Mouse (Mus musculus): Measurements from ENCODE around the gene Emc8. TPM values are rescaled to one million over a fixed set of nuclear protein-coding genes. Genes with fewer than 3 reads are reported as not detected.

Emc8 gene
- total RNA-seq (2021): 10 to 100 TPM; 74.1 to 85.4 TPM
- long read RNA-seq, experiment 1, full-length matches to known transcripts: 44 of 58 reads
- long read RNA-seq, experiment 1, partial matches to known transcripts: 0 of 58 reads
- long read RNA-seq, experiment 1, other reads (novel, unspliced or antisense): 14 of 58 reads
- long read RNA-seq, experiment 2, full-length matches to known transcripts: 70 of 87 reads
- long read RNA-seq, experiment 2, partial matches to known transcripts: 8 of 87 reads
- long read RNA-seq, experiment 2, other reads (novel, unspliced or antisense): 9 of 87 reads

DNA sequence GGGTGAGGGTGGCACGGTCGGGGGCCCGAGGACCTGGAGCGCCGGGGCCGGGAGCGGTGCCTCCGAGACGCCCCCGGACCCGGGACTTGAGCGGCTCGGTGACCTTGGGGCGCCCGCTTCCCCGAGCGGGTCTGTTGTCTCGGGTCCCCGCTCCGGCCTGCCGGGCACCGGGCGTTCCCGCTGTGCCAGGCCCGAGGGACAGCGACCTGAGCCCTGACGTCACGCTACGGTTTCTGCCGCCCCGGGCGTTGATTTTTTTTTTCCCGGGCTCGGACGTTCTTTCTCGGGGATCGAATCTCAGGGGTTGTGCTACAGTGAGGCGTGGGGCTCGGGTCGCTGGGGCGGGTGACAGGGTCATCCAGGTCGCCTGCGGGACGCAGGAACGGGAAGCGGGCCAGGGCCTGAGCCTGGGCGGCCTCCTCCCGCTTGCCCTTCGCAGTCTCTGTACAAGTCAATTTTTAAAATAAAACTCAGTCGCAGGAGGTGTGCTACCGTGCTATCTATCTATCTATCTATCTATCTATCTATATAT lies at the start of gene Emc8:
Gene Emc8 (minus strand): TSS at position 200 of the 532 bp plus-strand sequence.
- no peak for DNase-seq (ENCODE audit: low spot score in 2 of 2)
- H3K4me3 ChIP-seq: peak within 1 kb of the TSS; percentile 100
- H3K27ac ChIP-seq: peak within 1 kb of the TSS; percentile 97
- TF ChIP-seq CTCF (conservative IDR thresholded peaks at IDR 0.05): no peak

DNA sequence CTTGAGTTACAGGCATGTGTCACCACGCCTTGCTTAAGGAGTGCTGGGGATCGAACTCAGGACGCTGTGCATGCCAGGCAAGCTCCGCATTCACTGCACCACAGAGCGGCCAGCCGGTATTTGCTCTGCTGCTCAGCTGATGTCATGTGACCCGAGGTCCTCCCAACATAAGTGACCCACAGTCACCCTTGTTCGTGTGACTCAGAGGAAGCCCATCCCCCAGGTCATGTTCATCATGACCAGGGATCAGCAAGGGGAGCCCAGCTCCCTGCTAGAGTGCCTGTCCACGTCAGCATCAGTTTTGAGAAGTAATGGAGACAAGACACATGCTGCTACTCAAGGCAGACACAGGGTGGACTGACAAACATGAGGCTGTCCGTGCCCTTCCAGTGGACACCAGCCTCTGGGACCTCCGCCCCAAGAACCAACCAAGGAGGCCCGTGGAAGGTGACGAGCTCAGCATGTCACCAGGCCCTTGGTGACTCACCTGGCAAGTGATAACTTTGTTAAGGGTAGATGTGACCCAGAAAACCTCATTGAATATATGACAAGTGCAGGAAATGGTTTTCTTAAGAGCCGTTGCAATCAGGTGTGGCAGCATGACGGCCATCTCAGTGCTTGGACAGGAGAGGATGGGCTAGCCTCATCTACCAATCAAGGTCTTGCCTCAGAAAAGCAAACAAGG lies 47.8 kb upstream of the Emc8 start:
- no peak overlapping the region for H3K4me3 ChIP-seq
- no peak overlapping the region for H3K27ac ChIP-seq
- no peak for DNase-seq (ENCODE audit: low spot score in 2 of 2)
- no peak for TF ChIP-seq CTCF (conservative IDR thresholded peaks at IDR 0.05)

DNA sequence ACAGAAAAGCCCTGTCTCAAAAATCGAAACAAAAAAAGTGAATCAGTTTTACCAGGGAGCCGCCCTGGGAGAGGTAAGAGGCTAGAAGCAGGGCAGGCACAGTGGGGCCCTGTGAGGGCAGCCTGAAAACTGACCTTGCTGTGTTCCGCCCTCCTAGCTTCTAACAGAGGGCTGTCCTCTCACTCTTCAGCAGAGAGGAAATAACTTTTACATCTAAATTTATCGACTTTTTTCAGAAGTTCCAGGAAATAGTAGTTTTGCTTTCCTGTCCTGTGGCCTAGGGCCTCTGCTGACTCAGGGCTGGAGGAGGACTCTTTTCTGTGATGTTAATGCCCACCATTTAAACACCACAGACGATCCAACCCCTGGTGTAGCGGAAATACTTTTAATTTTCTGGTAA lies 46.8 kb upstream of the Emc8 start:
- DNase-seq (ENCODE audit: low spot score in 2 of 2): no peak
- H3K4me3 ChIP-seq: no peak overlapping the region
- H3K27ac ChIP-seq: no peak overlapping the region
- no peak for TF ChIP-seq CTCF (conservative IDR thresholded peaks at IDR 0.05)

DNA sequence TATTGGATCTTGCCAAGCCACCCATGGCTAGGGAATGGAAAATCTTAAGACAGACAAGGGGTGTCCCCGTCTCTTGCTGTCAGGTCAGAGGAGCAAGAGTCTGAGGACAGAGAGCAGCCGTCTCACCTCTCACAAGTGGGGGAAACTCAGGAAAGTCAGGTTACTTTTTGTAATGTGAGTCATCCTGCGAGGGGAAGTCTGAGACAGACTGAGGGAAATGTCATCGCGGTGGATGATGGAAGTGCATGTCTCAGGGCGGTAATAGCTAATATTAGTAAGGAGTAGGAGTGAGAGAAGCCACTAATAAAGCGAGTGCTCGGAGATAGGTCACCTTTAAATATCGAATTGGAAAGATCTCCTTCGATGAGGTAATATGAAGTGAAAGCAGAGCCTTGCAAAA lies 40.8 kb upstream of the Emc8 start:
- H3K4me3 ChIP-seq: no peak overlapping the region
- H3K27ac ChIP-seq: no peak overlapping the region
- DNase-seq (ENCODE audit: low spot score in 2 of 2): no peak
- TF ChIP-seq CTCF (conservative IDR thresholded peaks at IDR 0.05): no peak

DNA sequence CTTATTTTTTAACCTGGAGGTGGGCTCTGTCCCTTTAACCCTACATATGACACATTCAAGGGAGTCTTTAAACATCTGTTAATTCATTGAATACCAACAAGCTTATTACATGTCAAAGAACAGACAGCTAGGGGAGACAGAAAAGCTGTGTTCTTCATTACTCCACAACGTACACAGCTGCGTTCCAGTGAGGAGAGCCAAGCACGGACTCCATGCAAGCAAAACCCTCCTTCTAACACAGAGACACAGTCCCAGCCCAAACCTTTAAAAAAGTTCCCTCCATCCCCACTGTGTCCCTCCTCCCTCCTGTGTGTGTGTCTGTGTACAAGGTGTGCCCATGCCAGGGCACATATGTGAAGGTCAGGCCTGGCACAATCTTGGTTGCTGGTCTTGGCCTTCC lies 37.8 kb upstream of the Emc8 start:
- Histone ChIP-seq H3K4me3 (no peak overlapping the region), H3K27ac (no peak overlapping the region)
- TF ChIP-seq CTCF (conservative IDR thresholded peaks at IDR 0.05): no peak
- no peak for DNase-seq (ENCODE audit: low spot score in 2 of 2)

DNA sequence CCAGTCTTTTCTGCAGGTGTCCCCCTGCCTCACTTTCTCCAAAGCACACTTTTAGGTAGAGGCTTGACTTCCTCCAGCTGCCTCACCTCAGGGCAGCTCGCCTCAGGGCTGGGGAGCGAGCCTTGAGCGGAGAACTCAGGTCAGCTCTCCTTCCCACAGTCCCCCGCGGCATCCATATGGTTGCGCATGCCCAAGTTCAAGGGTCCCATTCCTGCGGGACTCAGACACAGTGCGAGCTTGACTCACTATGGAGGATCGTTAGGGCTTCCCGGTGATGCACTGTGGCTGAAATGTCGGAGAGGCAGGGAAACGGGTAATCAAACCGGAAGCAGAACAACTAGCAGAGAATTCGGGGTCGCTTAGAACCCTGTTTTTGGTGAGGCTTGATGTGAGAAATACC lies 36.8 kb upstream of the Emc8 start:
- Histone ChIP-seq H3K4me3 (no peak overlapping the region), H3K27ac (no peak overlapping the region)
- no peak for DNase-seq (ENCODE audit: low spot score in 2 of 2)
- TF ChIP-seq CTCF (conservative IDR thresholded peaks at IDR 0.05): no peak

DNA sequence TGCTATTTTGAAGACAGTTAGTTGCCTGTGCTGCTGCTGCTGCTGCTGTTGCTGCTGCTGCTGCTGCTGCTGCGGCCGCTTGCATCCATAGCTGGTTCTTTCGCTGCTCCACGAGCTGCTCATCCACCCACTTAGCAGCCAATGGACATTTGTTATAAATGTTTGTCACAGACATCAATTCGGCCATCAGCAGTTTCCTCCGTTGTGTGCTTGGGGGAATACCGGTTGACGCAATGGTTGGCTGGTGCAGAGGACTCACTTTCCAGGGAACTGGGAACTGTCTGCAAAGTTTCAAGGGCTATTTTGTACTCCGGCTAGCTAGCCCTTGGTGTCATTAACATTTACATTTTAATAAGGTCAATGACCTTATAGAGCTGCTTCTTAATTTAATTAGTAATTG lies 35.8 kb upstream of the Emc8 start:
- DNase-seq (ENCODE audit: low spot score in 2 of 2): no peak
- Histone ChIP-seq H3K27ac (no peak overlapping the region), H3K4me3 (no peak overlapping the region)
- no peak for TF ChIP-seq CTCF (conservative IDR thresholded peaks at IDR 0.05)

DNA sequence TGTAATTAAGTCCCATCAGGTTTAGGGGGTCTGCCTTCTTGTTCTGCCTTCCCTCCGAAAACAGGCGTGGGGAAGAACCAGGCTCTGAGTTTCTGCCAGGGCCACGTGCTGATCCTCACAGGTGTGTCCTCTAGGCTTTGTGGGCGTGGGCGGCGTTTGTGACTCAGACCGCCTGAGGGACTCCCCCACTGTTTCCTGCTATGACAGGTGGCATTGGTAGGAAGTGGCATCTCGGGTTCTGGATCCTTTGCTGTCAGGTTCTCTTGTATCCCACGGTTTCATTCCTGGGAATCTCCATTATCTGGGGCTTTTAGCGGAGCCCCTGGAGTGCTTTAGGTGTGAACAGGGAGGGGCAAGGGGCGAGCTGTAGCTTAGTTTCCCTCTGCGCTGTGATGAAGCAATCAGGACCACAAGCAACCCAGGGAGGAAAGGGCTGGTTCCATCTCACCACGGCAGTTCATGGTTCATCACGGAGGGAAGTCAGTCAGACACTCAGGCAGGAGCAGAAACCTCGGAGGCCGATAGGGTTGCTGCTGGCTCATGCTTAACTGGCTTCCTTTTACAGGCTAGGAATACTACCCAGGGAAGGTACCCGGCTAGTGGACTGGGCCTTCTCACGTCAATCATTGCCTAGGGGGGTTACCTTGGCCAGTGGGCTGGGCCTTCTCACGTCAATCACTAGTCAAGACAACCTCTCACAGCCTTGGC lies 33.5 kb upstream of the Emc8 start:
- no peak overlapping the region for H3K4me3 ChIP-seq
- TF ChIP-seq CTCF (conservative IDR thresholded peaks at IDR 0.05): no peak
- H3K27ac ChIP-seq: no peak overlapping the region
- DNase-seq (ENCODE audit: low spot score in 2 of 2): no peak

DNA sequence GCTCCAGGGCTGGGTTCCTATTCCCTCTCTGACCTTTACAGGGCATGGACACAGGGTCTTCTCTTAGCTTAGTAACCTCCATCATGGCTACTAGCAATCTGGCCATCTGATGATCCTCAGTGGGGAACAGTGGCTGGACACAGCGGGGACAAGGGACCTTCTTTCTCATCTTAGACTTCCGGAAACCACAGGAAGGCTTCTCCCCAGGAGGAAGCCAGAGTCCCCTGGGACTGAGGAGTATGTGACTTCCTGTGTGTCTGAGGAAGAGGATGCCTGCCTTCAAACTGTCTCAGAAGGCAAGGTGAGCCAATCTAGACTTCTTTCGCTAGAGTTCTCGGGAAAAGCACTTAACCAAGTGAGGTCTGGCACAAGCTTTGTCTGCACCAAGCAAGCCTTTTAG lies 31.7 kb upstream of the Emc8 start:
- TF ChIP-seq CTCF (conservative IDR thresholded peaks at IDR 0.05): no peak
- no peak overlapping the region for H3K4me3 ChIP-seq
- DNase-seq (ENCODE audit: low spot score in 2 of 2): no peak
- H3K27ac ChIP-seq: no peak overlapping the region; the same call in 1 of the 2 replicates

DNA sequence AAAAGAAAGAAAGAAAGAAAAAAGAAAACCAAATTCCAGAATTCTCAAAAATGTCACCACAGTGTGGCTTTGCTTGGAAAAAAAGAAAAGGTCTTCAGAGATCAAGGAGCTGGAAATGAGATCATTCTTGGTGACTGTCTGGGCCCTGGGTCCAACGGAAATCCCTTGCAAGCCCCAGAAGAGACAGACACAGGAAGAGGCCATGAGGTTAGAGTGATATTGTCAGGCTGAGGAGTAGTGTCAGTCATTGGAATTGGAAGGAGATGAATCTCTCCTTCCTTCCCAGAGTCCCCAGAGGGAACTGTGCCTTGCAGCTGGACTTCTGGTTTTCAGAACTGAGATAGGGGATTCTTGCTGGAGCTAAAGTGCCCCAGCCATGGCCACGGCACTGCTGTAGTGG lies 31.2 kb upstream of the Emc8 start:
- no peak overlapping the region for H3K4me3 ChIP-seq
- no peak for TF ChIP-seq CTCF (conservative IDR thresholded peaks at IDR 0.05)
- no peak overlapping the region; the same call in 1 of the 2 replicates for H3K27ac ChIP-seq
- no peak for DNase-seq (ENCODE audit: low spot score in 2 of 2)

DNA sequence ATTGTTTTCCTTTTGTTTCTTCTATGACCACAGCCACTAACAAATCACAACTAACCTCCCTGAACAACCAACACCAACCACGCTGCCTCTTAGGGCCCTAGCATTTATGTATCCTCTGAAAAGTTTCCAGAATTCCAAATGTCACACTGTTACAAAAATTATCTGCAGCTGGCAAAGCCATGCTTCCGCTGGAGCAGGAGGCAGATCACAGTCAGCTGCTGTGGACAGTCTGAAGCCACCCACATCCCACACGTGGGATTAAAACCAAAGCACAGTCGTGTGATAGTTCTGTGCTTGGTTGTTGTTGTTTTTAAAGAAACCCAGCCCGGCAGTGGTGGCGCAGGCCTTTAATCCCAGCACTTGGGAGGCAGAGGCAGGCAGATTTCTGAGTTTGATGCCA lies 30.7 kb upstream of the Emc8 start:
- DNase-seq (ENCODE audit: low spot score in 2 of 2): no peak
- Histone ChIP-seq H3K27ac (peak overlapping the region; percentile 39; the same call in 1 of the 2 replicates), H3K4me3 (no peak overlapping the region)
- no peak for TF ChIP-seq CTCF (conservative IDR thresholded peaks at IDR 0.05)

DNA sequence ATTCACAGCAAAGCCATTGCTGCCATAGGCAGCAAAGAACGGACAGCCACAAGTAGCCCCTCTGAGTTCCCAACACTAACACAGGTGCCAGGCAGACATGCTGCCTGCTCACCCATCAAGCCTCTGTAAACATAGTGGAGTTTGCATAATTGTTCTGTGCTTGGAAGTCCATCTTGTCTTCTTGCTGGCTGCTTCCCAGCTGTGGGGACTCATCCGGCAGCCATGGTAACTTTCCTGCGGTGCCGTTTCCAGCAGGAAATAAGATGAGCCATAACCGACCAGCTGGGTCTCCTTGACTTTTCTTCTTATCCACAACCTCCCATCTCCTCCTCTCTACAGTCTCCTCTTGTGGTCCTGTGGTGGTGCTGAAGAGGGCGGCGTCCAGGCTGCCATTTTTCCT lies 30.1 kb upstream of the Emc8 start:
- Histone ChIP-seq H3K4me3 (no peak overlapping the region), H3K27ac (peak overlapping the region; percentile 39; the same call in 1 of the 2 replicates)
- no peak for DNase-seq (ENCODE audit: low spot score in 2 of 2)
- no peak for TF ChIP-seq CTCF (conservative IDR thresholded peaks at IDR 0.05)

DNA sequence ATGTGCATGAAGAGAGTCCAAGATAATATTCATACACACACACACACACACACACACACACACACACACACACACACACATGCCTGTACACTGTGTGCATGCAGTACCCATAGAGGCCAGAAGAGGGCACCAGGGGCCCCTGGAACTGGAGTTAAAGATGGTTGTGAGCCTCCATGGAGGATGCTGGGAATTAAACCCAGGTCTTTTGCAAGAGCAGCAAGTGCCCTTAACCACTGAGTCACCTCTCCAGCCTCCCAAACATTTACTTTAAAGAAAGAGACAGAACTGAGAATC lies 29.6 kb upstream of the Emc8 start:
- DNase-seq (ENCODE audit: low spot score in 2 of 2): no peak
- TF ChIP-seq CTCF (conservative IDR thresholded peaks at IDR 0.05): peak; percentile 64
- peak overlapping the region; percentile 39; the same call in 1 of the 2 replicates for H3K27ac ChIP-seq
- H3K4me3 ChIP-seq: no peak overlapping the region
